8 mouse cellular contexts compared by ENCODE assay signal in genomic region chr7:110122565-110123422, GRCm38 (mm10). TPM values are rescaled to one million over a fixed set of nuclear protein-coding genes. Genes with fewer than 3 reads are reported as not detected.
DNase-seq lines count a peak whose midpoint lies in the region; ATAC-seq lines count a peak whose summit lies in the region.

No protein-coding gene starts in this region.

- no peaks in the 10 kb centered on the region for H3K9me3 ChIP-seq in intestine, embryonic 15.5 days
- H3K9me3 ChIP-seq in midbrain, embryonic 10.5 days (replicated peaks) = no peaks in the 10 kb centered on the region

- H3K27ac ChIP-seq in intestine, embryonic 15.5 days = peak overlapping the region; percentile 95
- peak overlapping the region; percentile 97 for H3K27ac ChIP-seq in midbrain, embryonic 10.5 days (replicated peaks)

- peaks cover 9% of the 10 kb centered on the region; the same call in 1 of the 2 replicates for H3K4me1 ChIP-seq in intestine, embryonic 15.5 days (replicated peaks)
- H3K4me1 ChIP-seq in midbrain, embryonic 10.5 days = peaks cover 32% of the 10 kb centered on the region

- ATAC-seq in intestine, embryonic 15.5 days = peak; percentile 5

- H3K4me2 ChIP-seq in intestine, embryonic 15.5 days (replicated peaks) = peak overlapping the region; percentile 64

- intact Hi-C loops in gastrocnemius, postnatal 36 days (cut with DNase I) = loop anchor here (2.0 kb wide), 1 partner anchor 42 kb away; no protein-coding TSS in a partner anchor
- intact Hi-C loops in left cerebral cortex, postnatal 4 days (cut with DNase I) = no loop called here

- peaks cover 6% of the 10 kb centered on the region; the same call in 1 of the 2 replicates for H3K36me3 ChIP-seq in intestine, embryonic 15.5 days
- peaks cover 33% of the 10 kb centered on the region for H3K36me3 ChIP-seq in midbrain, embryonic 10.5 days

- no peaks in the 10 kb centered on the region for H3K27me3 ChIP-seq in intestine, embryonic 15.5 days (replicated peaks)
- H3K27me3 ChIP-seq in midbrain, embryonic 10.5 days (ENCODE audit: low read depth, poor library complexity, severe bottlenecking) = no peaks in the 10 kb centered on the region

- under 1% methylated on average over 73 of the region's 74 CpGs for WGBS in intestine, embryonic 15.5 days
- under 1% methylated on average over 74 of the region's 74 CpGs for WGBS in midbrain, embryonic 10.5 days

- peak overlapping the region; percentile 99 for H3K4me3 ChIP-seq in intestine, embryonic 15.5 days (replicated peaks)
- peak overlapping the region; percentile 99 for H3K4me3 ChIP-seq in midbrain, embryonic 10.5 days

- DNase-seq in thymus, adult 18-20 months = peak; percentile 51 to 52
- no peak for DNase-seq in thymus, postnatal 25 days
- peak; percentile 73 for DNase-seq in embryo, embryonic 11 days
- DNase-seq in gastrocnemius, postnatal 36 days = peak; percentile 64 to 78
- peak; percentile 45 for DNase-seq in left cerebral cortex, postnatal 4 days
- DNase-seq in midbrain, embryonic 10.5 days (ENCODE audit: low spot score) = no peak
- DNase-seq in spleen, postnatal 36 days (ENCODE audit: low spot score in 2 of 2) = peak; percentile 49 to 59

- peak overlapping the region; percentile 95 for H3K9ac ChIP-seq in intestine, embryonic 15.5 days

RNA-seq across cellular contexts. Expression of gene Wee1, which starts 0.9 kb away (rescaled TPM):
- 1 to 10 TPM; 2.2 to 2.8 TPM for total RNA-seq in gastrocnemius, postnatal 36 days (2021)
- 26.3 and 31.1 TPM in 2 replicates for polyA plus RNA-seq in intestine, embryonic 15.5 days (2015; fragmentation: Nextera tagmentation; extraction: Ambion mirVana)
- total RNA-seq in left cerebral cortex, postnatal 4 days (2021) = 1 to 10 TPM; 4.5 to 4.8 TPM
- 28.7 and 28.9 TPM in 2 replicates for polyA plus RNA-seq in midbrain, embryonic 10.5 days (2016; fragmentation: Nextera tagmentation; extraction: Ambion mirVana)

Comparison
In these comparisons a context has a peak if more than half of its experiments do, and no peak if none do; other contexts are left out.
1. DNase-seq: peak in thymus, adult 18-20 months (2 of 2), embryo, embryonic 11 days (single experiment), gastrocnemius, postnatal 36 days (2 of 2), left cerebral cortex, postnatal 4 days (single experiment) and spleen, postnatal 36 days (2 of 2); none in thymus, postnatal 25 days (single experiment) and midbrain, embryonic 10.5 days (single experiment).